Mouse (Mus musculus) adrenal gland, postnatal 14 days (tissue): ENCODE results near the gene Lin28a. TPM values are rescaled to one million over a fixed set of nuclear protein-coding genes. Genes with fewer than 3 reads are reported as not detected.
A peak's percentile ranks its signal among the peaks of the same experiment; 100 is the strongest.

Experiments used
- DNase-seq: peaks from one replicate; pipeline ENCODE4 v3.0.0; 2021; ENCODE audit warnings: mixed read lengths
- total RNA-seq: library from RNA; stranded (reverse); gene quantifications from 2 replicates; pipeline ENCODE4 v1.2.3, GENCODE M21; 2021

The Lin28a gene
- total RNA-seq, 1 experiment from 2014 or later: not detected

DNA sequence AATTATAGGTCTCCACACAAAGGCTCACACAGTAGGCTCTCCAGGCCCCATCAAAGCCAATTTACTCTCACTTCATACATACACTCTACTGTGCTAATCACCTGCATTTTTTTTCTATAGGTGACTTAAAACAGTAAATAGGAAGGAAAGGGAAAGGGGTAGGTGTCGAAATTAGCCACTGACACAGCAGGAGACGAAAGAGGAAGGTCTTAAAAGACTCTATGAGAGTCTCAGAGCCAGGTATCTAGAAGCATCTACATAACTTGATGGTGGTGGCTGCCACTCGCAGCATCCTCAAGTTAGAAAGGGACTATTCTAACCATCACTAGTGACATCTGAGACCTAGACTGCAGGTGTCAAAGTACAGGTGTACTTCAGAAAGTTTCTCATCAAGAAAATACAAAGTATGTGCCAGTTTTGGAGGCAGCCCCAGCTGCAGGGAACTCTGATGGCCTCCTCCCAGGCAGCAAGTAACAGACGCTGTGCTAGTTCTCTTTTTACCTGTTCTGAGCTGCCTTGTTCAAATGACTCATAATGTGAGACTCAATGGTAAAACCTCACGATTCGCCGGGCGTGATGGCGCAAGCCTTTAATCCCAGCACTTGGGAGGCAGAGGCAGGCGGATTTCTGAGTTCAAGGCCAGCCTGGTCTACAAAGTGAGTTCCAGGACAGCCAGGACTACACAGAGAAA is 40.5 kb downstream of the Lin28a start:
- no peak for DNase-seq

DNA sequence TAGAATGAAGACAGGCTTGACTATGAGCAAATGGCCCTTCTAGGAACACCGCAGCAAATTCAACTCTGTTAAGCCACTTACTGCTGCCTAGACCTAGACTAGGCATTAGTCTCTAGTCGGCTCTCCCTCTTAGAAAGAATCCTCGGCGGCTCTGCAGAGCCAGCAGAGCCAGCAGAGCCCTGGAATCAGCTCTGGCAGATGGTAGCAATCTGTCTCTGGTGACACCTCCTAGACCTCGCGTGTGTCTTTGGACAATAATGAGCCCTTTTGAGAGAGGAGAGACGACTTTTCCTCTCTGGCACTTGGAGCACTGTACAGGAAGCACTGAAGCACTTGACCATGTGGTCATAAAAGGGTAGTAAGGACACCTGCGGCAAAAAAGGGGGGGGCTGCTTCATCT is 46.9 kb downstream of the Lin28a start:
- no peak for DNase-seq

DNA sequence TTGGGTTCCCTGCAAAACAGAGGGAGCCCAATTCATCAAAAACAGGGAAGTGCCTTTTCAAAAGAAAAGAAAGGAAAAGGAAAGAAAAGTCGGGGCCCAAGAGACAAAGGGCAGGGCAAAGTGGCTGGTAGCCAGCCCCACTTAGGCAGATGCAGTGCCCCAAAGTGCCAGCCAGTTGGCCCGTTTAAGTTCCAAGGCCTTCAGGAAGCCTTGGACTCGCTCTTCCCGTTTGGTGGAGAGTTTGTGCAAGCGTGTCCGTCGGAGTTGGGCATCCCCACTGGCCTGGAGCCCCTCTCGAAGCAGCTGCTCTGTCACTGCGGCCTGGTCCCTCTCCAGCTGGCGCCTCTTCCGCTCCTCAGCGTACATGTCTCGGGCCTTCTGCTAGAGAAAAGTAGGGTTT is 47.8 kb downstream of the Lin28a start:
- no peak for DNase-seq

DNA sequence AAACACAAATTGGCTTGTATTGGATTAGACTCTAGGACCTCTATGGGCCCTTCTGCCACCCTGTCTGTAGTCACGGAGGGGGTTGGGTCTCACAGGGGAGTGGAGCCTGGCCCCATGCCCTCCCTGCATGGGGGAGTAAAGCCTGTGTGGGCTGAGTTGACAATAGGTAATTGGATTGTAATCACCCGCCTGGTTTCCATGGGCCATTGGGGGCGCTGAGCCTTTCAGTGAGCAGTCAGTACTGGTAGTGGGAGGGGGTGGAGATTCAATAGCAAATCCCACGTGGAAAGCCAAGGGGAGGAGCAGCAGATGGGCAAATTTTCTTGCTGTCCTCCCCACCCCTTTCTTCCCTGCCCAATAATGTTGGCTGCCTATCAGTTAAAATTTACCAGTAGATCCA is 48.4 kb downstream of the Lin28a start:
- DNase-seq: no peak

DNA sequence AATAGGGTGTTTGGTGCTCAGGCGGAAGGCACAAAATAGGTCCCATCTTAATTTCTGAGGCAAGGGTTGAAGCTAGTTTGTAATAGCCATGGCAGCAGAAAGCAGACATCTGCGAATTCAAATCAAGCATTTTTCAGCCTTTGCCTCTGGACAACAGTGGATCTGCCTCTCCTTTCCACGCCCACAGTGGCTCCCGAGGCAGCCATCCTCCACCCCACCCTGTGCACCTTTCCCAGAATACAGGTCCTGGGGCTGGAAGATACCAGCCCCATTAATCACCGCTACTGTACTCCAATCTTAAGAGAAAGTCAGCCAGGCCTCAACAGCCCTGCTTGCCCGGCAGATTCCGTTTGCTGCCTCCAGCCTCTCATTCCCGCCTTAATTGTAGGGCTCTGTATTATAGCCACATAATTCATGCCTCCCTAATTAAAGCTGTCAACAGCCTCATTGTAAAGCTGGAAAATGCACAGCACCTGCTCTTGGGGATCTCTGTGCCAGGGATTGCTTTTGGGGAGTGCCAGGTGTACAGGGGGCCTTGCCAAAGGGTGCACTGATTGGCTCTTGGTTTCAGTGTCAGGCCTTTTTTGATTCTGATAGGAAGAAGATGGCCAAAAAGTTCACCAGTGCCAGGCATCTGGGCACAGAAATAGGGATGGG is 49.4 kb downstream of the Lin28a start:
- no peak for DNase-seq

DNA sequence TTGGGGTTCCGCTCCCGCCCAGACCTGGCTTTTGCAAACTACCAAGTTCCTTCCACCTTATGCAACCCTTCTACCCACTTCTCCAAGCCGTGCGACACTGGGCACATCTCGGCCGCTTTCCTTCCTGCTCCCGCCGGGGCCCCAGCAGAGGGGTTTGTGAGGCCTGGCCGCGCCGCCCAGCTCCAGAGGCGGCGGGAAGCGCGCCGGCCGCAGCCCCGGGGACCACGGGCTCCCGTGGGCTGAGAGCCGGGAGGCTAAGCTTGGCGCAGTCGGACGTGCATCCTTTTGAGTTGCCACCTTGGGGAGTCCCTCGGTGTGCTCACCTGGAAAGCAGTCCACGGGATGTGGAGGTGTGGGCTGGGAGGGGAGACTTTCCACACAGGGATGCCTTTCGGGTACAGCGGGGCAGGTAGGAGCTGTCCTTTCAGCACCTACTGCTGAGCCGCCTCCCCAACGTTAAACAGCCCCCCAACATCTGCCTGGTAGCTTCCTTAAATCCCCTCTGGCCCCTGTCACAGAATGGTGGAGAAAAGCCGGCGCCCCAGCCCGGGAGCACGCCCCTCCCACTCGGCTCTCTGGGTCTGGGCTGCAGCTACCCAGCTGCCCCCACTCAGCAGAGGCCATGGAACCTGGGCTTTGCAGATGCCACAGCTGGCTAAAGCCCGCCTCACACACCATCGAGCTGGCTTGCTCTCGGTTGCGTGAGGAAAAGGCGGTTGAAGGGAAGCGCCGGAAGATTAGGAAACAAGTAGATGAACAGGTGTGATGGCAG is 50.3 kb downstream of the Lin28a start, which contains the start of gene Hmgn2:
Gene Hmgn2, minus strand, starts transcription at position 501 of the 772 bp plus-strand sequence.
- DNase-seq: peak; percentile 56

DNA sequence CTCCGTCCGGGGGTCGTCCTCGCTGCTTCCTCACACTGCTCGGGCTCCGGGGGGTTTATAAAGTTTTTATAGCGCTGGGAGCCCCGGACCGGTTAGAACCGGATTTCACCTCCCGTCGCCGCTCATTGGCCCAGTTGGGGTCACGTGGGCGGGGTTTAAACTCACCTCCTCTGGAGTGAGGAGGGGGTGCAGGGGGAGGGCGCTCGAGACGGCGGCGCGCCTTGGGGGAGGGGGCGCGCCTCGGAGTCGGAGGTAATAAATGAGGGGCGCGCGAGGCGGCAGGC is 50.8 kb downstream of the Lin28a start:
- peak; percentile 96 for DNase-seq

DNA sequence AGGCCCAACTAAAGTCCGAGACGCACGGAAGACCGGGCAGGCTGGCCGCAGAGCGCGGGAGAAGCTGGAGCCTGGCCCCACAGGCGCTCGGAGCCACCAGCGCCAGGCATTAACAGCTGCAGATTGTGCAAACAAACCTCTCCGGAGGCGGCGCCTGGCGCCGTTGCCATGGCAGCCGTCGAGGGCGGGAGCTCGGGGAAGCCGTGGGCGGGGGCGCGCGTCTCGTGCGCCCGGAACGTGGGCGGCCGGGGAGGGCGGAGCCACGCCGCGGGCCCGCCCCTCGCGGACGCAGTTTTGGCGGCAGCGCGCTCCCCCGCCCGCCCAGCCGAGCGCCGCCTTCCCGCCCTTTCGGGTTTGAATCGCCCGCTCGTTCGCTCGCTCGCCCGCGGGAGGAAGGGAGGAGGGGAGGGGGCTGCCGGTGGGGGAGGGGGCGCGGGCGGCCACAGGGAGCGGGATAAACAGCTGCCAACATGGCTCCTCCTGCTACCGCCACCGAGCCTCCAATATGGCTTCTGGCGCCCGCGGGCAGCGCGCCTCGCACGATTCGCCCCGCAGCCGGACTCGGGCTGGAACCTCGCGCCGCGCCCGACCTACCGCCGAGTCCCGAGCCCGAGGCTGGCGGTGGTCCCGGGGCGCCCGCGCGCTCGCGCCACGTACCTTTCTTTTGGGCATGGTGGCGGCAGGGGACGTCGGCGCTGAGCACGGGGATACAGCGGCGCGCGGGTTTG is 51.3 kb downstream of the Lin28a start:
- DNase-seq: peak; percentile 99

DNA sequence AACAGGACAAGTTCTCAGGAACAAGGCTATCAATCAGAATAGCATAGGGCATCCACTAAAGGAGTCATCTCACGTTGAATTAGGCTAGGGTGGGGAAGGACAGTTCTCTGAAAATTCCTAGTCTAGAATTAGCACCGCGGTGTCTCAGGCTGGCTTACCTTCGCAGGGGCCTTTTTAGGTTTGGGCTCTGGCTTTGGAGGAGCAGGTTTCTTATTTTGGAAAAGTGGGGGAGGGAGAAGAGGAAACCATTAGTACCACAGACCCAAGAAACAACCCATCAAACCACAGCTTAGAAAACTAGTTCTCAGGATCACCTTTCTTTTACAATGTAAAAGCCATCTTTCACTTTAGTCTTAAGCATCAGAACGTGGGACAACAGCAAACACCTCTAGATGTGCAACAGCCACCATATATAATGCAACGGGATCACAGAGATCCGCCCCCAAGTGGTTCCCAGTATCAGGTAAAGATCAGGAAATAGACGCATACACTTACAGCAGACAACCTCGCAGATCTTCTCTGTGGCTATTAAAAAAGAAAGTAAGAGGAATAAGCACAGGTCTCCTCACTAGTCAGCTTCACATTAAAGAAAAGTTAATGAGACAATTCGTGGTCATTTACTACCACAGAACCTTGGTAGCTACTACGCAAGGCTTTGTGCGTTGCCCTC is 52.2 kb downstream of the Lin28a start:
- DNase-seq: no peak

DNA sequence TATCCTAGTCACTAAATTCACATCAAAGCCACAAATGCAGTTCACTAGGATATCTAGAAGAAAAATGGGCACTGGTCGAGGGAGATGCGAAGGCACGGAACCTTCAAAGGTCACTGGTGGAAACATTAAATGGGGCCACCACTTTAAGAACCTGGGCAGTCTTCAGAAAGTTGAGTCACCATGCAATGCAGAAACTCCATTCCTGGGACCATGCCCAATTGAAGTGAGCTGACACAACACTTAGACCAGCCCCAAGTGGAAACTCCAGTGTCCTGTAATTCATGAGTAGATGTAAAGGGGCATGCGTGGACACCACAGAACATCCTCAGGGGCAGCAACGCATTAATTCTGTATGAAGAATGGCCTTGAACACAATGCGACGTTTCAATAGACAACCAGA is 56.1 kb downstream of the Lin28a start:
- peak; percentile 62 for DNase-seq

DNA sequence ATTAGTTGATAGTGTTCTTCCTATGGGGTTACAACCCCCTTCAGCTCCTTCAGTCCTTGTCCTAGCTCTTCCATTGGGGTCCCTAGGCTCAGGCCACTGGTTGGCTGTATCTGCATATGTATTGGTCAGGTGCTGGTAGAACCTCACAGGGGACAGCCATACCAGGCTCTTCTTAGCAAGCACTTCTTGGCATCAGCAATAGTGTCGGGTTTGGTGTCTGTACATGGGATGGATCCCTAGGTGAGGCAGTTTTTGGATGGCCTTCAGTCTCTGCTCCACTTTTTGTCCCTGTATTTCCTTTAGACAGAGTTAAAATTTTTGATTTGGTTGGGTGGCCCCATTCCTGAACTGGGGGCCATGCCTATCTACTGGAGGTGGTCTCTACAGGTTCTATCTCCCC is 59.8 kb downstream of the Lin28a start:
- DNase-seq: no peak

DNA sequence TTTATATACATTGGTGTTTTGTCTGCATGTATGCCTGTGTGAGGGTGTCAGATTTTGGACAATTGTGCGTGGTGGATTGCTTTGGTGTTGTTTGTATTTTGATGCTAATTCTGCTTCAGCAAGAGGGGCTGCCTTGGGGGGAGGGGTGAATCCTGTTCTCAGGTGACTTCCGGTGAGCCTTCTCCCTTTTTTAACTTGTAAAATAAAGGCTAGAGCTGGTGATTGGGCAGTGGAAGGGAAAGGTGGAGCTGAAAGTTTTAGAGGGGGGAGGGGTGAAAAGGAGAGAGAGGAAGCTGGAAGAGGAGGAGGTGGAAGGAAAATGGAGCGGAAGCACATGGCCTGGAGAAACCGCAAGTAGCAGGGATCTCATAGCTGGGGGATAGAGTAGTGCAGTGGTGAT is 62.3 kb downstream of the Lin28a start:
- DNase-seq: no peak

Other genes starting within 250 kb of the Lin28a start
- 17.9 and 19.9 TPM in 2 replicates for gene Rps6ka1, start 131.0 kb downstream of the Lin28a start, total RNA-seq
- gene Hmgn2, start 50.2 kb downstream of the Lin28a start, total RNA-seq: 325 and 351 TPM in 2 replicates
- 32.1 and 35.2 TPM in 2 replicates for gene Dhdds, start 17.9 kb downstream of the Lin28a start, total RNA-seq
- 0.26 TPM in 1 of 2 replicates, not detected in the other for gene Zfp683, start 35.0 kb upstream of the Lin28a start, total RNA-seq
- gene Crybg2, start 42.0 kb upstream of the Lin28a start, total RNA-seq: not detected in 2 replicates
- gene Cd52, start 76.2 kb upstream of the Lin28a start, total RNA-seq: 9.3 and 78.8 TPM in 2 replicates
- 6.2 and 8.4 TPM in 2 replicates for gene Ubxn11, start 83.7 kb upstream of the Lin28a start, total RNA-seq
- 79.0 and 117 TPM in 2 replicates for gene Sh3bgrl3, start 109.9 kb upstream of the Lin28a start, total RNA-seq
- 20.6 and 24.6 TPM in 2 replicates for gene Cep85, start 168.3 kb upstream of the Lin28a start, total RNA-seq
- not detected in 2 replicates for gene Gm7534, start 184.2 kb upstream of the Lin28a start, total RNA-seq
- gene Catsper4, start 208.5 kb upstream of the Lin28a start, total RNA-seq: not detected in 2 replicates
- 0.15 TPM in 1 of 2 replicates, not detected in the other for gene Cnksr1, start 219.6 kb upstream of the Lin28a start, total RNA-seq
- not detected in 2 replicates for gene E130218I03Rik, start 224.8 kb upstream of the Lin28a start, total RNA-seq
- gene Zfp593, start 226.8 kb upstream of the Lin28a start, total RNA-seq: 8.4 and 9.7 TPM in 2 replicates
- not detected in 2 replicates for gene Gm30191, start 228.1 kb upstream of the Lin28a start, total RNA-seq
- 11.4 and 13.8 TPM in 2 replicates for gene Grrp1, start 235.3 kb upstream of the Lin28a start, total RNA-seq